In genomic region chr11:75441601-75442000, GRCm38 (mm10) we compare ENCODE assay signal across 12 mouse cellular contexts. TPM values are rescaled to one million over a fixed set of nuclear protein-coding genes. Genes with fewer than 3 reads are reported as not detected.
DNase-seq lines count a peak whose midpoint lies in the region.
"Had no signal": no experiment of that assay in that cellular context is flagged by ENCODE, and none has a peak within 500 bp of the region (broad histone marks: within the 10 kb centered on the region; RNA-seq: fewer than 3 reads in every experiment).

No protein-coding gene starts in this region.

- peak; percentile 89 for DNase-seq in heart, adult 11 months
- DNase-seq in heart, adult 8-10 months (ENCODE audit: low spot score) = no peak
- DNase-seq in left cerebral cortex, postnatal 4 days = peak; percentile 62
- DNase-seq in left cerebral cortex, adult 8-10 months (ENCODE audit: low spot score in 2 of 2) = no peak
- peak; percentile 46 to 52 for DNase-seq in right cerebral cortex, postnatal 10 days (ENCODE audit: low spot score in 2 of 2)
- no peak for DNase-seq in right cerebral cortex, postnatal 4 days
- DNase-seq in gastrocnemius, postnatal 25 days = no peak
- no peak for DNase-seq in left cerebral cortex, adult 9 months (ENCODE audit: low spot score in 2 of 2)
- DNase-seq: gastrocnemius, postnatal 14 days; heart, postnatal 36 days; lung, postnatal 14 days had no signal

- intact Hi-C loops in left cerebral cortex, postnatal 4 days (cut with DNase I) = no loop called here

RNA-seq across cellular contexts. Expression of gene Serpinf2, which starts 2.2 kb away (rescaled TPM):
- not detected for total RNA-seq in heart, adult 8-10 months (2022)
- under 1 TPM in 1 of 2 experiments, not detected in 1; 0.26 TPM for total RNA-seq in left cerebral cortex, postnatal 4 days (2021)
- under 1 TPM in 3 of 4 experiments, not detected in 1; 0.27 to 0.84 (median 0.43) TPM for total RNA-seq in left cerebral cortex, adult 8-10 months (2022)
- total RNA-seq in gastrocnemius, postnatal 25 days (2021) = not detected
- total RNA-seq: adrenal gland, adult 18-20 months; gastrocnemius, postnatal 14 days; heart, postnatal 36 days had no signal

RNA-seq across cellular contexts. Expression of gene Wdr81, which starts 12.9 kb away (rescaled TPM):
- 10 to 100 TPM in 1 of 4 experiments, 1 to 10 TPM in 3; 7.9 to 10.1 (median 8.8) TPM for total RNA-seq in heart, adult 8-10 months (2022)
- 10 to 100 TPM; 17.6 to 19.1 TPM for total RNA-seq in left cerebral cortex, postnatal 4 days (2021)
- 10 to 100 TPM; 20.2 to 22.5 (median 22.0) TPM for total RNA-seq in left cerebral cortex, adult 8-10 months (2022)
- total RNA-seq in gastrocnemius, postnatal 25 days (2021) = 1 to 10 TPM; 4.7 to 5.7 TPM

RNA-seq across cellular contexts. Expression of gene Serpinf1, which starts 19.1 kb away (rescaled TPM):
- 10 to 100 TPM; 13.2 to 18.3 (median 16.8) TPM for total RNA-seq in heart, adult 8-10 months (2022)
- 10 to 100 TPM; 15.1 to 19.9 TPM for total RNA-seq in left cerebral cortex, postnatal 4 days (2021)
- 10 to 100 TPM in 2 of 4 experiments, 1 to 10 TPM in 2; 8.5 to 17.8 (median 11.3) TPM for total RNA-seq in left cerebral cortex, adult 8-10 months (2022)
- total RNA-seq in gastrocnemius, postnatal 25 days (2021) = 10 to 100 TPM; 98.5 to 98.7 TPM

RNA-seq across cellular contexts. Expression of gene Tlcd2, which starts 19.9 kb away (rescaled TPM):
- total RNA-seq in heart, adult 8-10 months (2022) = 1 to 10 TPM; 2.8 to 5.1 (median 4.0) TPM
- under 1 TPM; 0.80 to 0.95 TPM for total RNA-seq in left cerebral cortex, postnatal 4 days (2021)
- total RNA-seq in left cerebral cortex, adult 8-10 months (2022) = under 1 TPM; 0.62 to 0.99 (median 0.82) TPM
- 1 to 10 TPM; 3.9 to 6.9 TPM for total RNA-seq in gastrocnemius, postnatal 25 days (2021)

RNA-seq across cellular contexts. Expression of gene Prpf8, which starts 45.0 kb away (rescaled TPM):
- 10 to 100 TPM; 92.4 to 99.5 (median 94.6) TPM for total RNA-seq in heart, adult 8-10 months (2022)
- total RNA-seq in left cerebral cortex, postnatal 4 days (2021) = 100 to 1,000 TPM; 136 to 137 TPM
- total RNA-seq in left cerebral cortex, adult 8-10 months (2022) = 100 to 1,000 TPM; 138 to 159 (median 149) TPM
- total RNA-seq in gastrocnemius, postnatal 25 days (2021) = 10 to 100 TPM; 56.9 to 59.4 TPM

Comparison
In these comparisons a context has a peak if more than half of its experiments do, and no peak if none do; other contexts are left out.
1. DNase-seq: peak in heart, adult 11 months (single experiment), left cerebral cortex, postnatal 4 days (single experiment) and right cerebral cortex, postnatal 10 days (2 of 2); none in heart, adult 8-10 months (single experiment), left cerebral cortex, adult 8-10 months (0 of 2), right cerebral cortex, postnatal 4 days (single experiment), gastrocnemius, postnatal 25 days (single experiment) and left cerebral cortex, adult 9 months (0 of 2).
2. RNA of gene Serpinf1, which starts 19.1 kb away (total RNA-seq): 98.5 to 98.7 TPM in gastrocnemius, postnatal 25 days; 15.1 to 19.9 TPM in left cerebral cortex, postnatal 4 days, 13.2 to 18.3 TPM in heart, adult 8-10 months and 8.5 to 17.8 TPM in left cerebral cortex, adult 8-10 months; every median in the first group is over 4 times any median in the second.